Mouse (Mus musculus) large intestine, adult 2 months (tissue): Measurements from ENCODE around the gene Tnfaip2. TPM values are rescaled to one million over a fixed set of nuclear protein-coding genes. Genes with fewer than 3 reads are reported as not detected.

Experiments
- DNase-seq: peaks from one replicate; pipeline ENCODE4 v3.0.0-alpha.2; 2012; ENCODE audit warnings: low read depth, low spot score
- WGBS: fragments of 180-500 bp; shearing (Covaris S2); methylation state at CpG from one replicate; pipeline ENCODE4 v1.1.7; 2018; 5-methylcytosine and 5-hydroxymethylcytosine counted together
- polyA plus RNA-seq: library from polyadenylated mRNA; depleted of rRNA; stranded (reverse); fragments of >200 nt; gene quantifications from 2 replicates; pipeline ENCODE4 v1.2.3, GENCODE M21; 2012

Gene Tnfaip2
- polyA plus RNA-seq, 1 experiment: 18.0 TPM

DNA sequence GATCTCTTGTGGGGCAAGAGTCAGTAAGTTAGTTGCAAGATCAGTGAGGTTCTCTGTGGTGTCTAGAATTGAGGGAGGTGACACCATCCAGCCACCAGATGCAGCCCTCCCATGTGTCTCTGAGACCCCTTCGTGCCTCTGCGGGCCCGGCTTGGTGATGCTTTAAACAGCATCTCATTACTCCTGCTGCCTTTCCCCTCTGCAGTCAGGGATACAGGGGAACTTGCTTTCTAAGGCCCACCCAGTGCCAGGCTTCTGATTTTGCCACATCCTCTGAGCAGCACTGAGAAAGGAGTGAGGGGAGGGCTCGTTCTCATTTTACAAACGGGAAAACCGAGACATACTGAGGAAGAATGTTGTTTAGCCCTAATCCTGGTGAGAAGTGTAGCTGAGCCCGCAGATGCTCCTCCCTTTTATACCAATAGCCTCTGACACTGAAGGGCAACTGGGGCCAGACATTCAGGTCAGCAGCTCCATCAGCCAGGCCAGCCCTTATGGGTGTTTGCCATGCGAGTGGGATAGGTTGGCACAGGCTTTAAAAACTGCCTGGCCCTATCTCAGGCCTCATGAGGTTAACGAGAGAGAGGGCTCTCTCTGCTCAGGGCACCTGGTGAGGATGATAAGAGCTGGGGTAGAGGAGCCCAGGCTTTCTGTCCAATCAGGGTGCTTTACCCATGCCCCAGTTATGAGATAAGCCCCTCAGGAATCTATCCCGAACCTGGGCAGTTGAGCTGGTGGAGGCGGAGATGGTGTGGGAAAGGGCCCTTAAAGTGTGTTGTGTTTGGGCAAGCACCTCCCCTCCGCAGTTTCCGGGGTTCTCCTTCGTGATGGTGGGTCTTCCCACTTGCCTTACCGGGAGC, 972 bp downstream of the Tnfaip2 start:
- 42% methylated on average over 15 of the region's 15 CpGs for WGBS
- DNase-seq: no peak

DNA sequence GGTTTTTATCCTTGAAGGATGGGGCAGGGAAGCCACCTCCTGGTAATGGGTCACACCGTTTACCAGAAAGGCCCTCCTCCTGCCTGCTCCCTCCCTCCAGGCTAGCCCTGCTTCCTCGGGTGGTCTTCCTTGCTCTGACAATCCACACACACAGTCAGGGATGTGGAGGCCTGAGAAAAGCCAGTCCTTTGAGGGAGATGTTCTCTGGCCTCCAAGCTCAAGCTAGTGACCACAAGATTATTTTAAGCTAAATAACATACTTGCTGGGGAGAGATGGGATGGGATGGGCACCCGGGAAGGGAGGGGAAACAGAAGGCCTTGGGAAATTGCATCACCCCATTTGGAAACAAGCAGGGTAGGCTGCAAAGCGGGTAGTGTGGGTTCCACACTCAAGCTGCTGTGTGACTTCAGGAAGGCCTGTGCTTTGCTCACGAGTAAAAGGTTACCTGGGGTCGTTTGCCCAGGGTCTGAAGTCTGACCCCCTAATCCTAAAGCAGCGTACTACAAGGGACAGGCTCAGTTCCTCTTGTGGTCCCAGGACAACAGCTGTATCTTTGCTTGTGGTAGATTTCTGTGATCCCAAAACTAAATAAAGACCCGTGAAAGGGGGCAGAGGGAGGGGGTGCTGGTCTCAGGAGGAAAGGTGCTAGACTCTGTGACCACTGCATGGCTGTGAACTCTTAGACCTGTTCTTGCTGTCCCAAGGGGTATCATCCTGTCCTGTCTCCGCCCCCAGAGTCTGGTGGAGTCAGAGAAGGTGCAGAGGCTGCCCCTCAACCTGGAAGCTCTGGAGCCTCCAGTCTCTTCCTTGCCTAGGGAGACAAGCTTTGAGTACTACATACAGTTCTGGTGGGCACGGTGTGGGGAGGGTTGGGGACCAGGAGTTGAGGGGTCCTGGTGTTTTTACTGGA, 1.9 kb downstream of the Tnfaip2 start:
- DNase-seq: no peak
- WGBS: 52% methylated on average over 10 of the region's 10 CpGs

DNA sequence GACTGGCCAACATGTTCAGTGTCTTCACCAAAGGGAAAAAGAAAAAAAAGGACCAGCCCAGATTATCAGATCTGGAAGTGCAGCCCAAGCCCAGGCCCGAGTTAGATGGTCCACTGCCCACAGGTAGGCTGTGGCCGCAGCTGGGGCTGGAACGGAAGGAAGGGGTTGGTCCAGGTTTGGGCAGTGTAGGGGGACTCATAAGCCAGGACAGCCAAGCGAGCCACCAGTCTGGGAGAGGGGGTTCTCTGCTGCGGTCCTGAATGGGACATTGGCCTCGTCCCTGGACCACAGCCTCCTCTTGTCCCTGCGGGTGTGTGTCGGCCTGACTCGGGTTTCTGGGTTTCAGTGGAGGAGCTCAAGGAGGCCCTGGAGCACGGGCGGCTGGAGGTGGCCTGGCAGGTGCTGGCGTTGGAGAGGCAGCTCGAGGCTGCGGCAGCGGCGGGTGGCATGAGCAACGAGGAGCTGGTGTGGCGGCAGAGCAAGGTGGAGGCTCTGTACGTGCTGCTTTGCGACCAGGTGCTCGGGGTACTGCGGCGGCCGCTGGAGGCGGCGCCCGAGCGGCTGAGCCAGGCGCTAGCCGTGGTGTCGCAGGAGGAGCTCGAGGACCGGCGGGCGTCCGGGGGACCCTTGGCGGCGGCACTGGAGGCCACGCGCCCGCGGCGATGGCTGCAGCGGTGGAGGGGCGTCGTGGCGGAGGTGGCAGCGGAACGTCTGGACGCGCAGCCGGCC, 3.1 kb downstream of the Tnfaip2 start:
- WGBS: 19% methylated on average over 52 of the region's 52 CpGs
- DNase-seq: no peak

DNA sequence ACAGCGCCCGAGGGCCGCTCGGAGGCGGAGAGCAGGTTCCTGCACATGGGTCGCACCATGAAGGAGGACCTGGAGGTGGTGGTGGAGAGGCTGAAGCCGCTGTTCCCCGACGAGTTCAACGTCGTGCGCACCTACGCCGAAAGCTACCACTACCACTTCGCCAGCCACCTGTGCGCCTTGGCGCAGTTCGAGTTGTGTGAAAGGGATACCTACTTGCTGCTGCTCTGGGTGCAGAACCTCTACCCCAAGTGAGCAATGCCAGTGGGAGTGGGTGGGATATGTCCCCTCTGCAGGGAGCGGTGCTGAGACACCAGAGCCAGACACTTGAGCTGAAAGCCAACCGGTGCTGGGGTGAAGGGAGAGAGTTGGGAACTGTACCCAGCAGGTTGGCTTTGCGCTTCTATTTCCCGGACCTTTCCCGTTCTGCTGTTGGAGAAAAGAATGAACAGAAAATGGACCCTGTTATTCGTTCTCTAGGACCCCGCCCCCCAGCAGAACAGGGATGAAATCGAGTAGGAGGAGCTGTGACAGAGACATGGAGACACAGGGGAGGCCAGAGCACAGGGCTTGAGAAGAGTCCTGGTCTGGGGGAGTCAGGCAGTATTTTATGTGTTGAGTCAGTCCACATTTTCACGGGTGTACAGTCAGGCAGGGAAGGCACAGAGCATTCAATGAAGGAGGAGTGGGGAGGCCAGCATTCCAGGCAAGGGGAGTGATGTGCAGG, 3.8 kb downstream of the Tnfaip2 start:
- 30% methylated on average over 27 of the region's 27 CpGs for WGBS
- DNase-seq: no peak

DNA sequence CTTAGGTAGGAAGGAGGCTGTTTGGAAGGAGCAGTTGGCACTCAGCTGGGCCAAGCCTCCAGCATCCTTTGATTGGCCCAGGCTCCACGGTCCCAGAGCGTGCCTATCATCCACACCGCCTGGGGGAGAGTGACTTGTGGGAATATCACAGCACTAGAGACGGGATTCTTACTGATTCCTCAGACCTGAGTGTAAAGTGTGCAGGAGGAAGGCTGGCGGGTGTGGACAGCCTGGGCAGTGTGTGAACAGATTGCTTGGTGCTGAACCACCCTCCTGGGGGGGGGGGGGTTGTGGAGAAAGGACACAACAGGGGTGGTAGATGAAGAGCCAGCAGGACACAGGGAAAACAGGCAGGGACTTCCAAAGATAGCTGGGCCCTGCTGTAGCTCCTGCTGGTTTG, 4.5 kb downstream of the Tnfaip2 start:
- WGBS: 59% methylated on average over 5 of the region's 5 CpGs

DNA sequence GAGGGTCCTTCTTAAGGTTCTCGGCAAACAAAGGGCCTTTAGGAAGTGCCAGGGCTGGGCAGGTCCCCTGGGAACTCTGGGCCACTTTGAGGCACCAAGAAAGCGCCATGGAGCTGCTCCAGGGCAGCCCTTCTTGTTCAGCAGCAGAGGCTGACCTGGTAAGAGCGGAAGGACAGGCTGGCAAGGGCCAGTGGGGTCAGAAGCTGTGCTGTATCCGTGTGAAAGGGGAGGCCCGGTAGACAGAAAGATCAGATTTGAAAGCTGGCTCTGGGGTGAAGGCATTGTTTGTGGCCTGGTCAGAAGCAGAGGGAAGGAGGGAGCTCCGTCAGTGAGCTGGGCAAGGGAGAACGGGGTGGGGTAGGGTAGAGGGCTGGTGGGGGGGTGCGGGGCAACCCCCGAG, 5.1 kb downstream of the Tnfaip2 start:
- 60% methylated on average over 9 of the region's 9 CpGs for WGBS
- DNase-seq: no peak

More for the DNA sequence above, 4.5 kb downstream of the Tnfaip2 start:
- DNase-seq: no peak

DNA sequence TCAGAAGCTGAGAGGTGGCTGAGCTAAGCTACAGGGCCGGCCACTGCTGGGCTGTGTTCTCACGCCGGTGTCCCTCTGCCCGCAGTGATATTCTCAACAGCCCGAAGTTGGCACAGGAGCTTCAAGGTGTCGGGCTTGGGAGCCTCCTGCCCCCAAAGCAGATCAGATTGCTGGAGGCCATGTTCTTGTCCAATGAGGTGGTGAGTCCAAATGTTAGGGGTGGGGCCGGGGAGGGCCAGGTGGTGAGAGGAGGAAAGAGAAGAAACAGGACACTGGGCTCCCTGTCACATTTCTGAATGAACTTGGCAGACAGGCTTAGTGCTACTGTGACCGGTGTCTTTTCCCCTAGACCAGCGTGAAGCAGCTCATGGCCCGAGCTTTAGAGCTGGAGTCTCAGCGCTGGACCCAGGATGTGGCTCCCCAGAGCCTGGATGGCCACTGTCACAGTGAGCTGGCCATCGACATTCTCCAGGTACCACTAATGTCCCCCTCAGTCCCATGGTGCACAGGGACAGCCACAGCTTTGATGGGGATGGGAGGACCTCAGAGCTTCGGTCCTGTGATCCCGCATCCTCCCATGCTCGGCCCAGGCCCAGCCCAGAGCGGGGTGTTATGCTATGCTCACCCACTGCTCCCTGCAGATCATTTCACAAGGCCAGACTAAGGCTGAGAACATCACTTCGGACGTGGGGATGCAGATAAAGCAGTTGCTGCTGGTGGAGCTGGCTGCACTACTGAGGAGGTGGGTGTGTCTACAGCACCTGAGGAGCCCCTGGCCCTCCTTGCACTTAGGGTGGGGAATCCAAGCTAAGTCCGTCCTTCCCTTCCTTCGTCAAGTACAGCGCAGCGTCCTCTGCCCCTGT, 5.9 kb downstream of the Tnfaip2 start:
- whole genome bisulfite sequencing: 48% methylated on average over 22 of the region's 22 CpGs
- DNase-seq: no peak

DNA sequence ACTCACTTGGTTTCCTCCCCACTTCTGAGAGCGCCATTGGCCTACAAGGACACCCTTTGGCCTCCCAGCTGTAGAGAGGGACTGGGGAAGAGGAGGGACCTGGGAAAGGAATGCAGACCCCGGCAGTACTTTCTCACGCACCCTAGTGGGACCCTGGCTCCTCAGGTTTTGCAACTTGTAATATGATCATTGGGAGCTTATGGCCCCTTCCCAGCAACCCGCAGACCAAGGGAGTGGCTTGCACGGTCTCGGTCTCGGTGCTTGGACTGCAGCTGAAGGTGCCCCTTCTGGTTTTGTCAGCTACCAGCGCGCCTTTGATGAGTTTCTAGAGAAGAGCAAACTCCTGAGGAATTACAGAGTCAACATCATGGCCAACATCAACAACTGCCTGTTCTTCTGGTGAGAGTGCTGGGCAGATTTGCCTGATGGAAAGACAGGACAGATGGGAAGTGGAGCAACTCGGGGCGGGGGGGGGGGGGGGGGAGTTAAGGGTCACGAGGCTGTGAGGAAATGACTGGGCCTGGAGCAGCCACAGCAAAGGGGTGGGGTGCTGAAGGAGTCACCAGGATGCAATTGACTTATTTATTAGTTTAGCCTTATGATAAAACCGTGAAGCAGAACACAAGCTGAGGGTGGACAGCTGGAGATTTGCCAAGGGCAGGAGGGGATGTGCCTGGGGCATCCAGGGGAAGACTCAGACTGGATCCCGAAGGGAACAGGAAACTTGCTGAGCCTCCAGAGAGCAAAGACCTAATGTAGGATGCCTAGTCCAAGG, 6.8 kb downstream of the Tnfaip2 start:
- 24% methylated on average over 14 of the region's 14 CpGs for WGBS
- DNase-seq: no peak

DNA sequence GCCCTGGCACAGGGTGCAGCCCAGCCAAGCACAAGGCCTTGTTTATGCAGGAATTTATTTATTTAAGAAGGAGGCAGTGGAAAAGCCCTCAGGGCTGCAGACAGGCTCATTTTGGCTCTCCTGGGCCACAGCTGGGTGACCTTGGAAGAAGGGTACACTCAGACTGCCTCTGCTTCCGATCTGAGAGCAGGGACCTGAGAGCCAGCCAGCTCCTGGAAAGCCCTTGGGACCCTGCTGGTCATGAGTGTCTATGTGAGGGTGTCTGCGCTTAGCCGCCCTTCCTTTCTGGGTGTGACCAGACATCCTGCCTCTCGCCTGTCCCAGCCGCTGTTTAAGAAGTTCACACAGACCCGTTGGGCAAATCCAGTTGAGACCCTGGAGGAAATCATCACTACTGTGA, 8.1 kb downstream of the Tnfaip2 start:
- DNase-seq: no peak
- WGBS: 45% methylated on average over 6 of the region's 6 CpGs

DNA sequence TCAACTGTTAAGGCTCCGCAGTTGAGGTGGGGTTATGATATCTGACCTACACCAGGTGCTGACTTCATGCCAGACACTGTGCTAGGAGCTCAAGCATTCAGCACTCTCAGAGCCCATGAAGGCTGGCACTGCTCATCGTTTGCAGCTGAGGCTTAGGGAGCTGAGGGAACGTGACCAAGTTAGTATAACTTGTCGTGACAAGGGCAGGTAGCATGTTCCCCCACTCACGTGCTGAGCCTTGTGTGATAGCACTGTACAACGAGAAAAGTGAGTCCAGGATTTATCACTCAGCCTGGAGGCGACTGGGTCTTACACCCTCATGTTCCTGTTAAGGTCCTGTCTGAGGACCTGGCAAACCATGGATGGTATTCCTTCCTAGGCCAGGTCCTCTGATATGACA, 9.3 kb downstream of the Tnfaip2 start:
- 81% methylated on average over 7 of the region's 7 CpGs for WGBS
- no peak for DNase-seq

DNA sequence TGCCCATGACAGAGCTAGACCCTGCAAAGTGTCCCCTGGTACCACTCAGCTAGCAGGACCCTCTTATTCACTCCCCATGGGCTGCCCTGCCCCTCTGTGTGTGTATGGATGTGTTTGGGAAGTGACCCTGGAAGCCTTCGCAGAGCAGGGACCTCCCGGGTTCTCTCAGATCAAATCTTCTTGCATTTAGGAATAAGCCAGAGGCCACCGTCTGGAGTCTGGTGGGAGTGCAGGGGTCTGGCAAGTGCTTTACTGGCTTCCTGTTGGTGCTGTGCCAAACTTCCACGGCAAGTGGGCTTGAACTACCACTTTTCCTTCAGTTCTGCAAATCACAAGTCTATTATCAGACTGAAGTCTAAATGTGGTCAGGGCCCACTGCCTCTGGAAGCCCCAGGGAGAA, 11.8 kb downstream of the Tnfaip2 start:
- WGBS: 55% methylated on average over 4 of the region's 4 CpGs
- DNase-seq: no peak

DNA sequence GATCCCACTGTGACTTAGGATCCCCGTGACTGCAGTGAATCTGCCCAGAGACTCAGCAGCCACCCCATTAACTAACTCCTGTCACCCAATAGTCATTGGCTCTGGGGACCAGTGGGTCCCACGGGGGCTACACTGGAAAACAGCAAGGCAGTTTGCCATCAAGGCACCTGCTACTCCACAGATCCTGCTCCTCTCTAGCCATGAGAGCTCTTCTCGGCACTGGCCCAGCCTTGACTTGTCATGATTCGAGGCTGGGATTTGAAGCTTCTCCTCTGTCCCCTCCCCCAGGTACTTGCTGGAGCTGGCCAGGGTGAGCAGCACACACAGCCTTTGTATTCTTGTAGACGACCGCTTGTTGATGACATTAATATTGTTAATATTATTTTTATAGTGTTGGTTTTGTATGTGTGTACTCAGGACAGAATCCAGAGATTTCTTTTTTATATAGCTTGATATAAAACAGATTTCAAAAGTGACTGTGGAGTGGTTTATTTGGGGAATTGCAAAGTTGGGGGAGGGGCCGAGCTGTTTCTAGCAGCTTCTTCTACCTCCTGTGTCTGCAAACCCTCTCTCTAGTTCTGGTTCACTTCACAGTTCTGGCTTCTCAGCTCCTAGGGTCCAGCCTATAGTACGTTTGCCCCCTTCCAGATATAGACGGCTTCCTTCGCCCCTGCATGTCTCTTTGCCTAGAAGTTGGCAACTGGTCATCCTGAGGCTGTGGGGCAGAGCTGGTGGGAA, 12.4 kb downstream of the Tnfaip2 start:
- 66% methylated on average over 10 of the region's 10 CpGs for WGBS
- DNase-seq: no peak

DNA sequence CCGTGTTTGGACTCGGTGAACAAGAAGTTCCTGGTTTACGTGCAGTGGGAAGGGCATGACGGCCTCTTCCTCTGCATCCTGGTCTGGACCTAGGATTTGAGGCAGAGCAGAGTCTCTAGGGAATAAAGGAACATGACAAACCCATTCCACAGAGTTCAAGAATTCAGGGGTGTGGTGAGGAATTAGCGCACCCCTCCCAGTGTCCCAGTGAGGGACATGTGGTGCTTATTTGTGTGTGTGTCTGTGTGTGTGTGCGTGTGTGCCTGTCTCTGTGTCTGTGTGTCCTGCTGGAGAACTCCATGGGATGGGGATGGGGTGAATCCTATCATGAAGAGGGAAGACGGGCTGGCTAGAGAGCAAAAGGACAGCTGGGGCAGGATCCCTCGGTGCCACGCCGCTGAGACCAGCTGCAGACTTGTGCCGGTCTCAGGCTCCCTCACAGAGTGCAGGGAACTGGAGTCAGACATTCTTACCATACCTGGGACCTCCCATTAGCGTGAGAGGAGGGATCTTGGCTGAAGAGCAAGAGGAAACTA, 13.1 kb downstream of the Tnfaip2 start:
- WGBS: 45% methylated on average over 12 of the region's 12 CpGs
- no peak for DNase-seq

DNA sequence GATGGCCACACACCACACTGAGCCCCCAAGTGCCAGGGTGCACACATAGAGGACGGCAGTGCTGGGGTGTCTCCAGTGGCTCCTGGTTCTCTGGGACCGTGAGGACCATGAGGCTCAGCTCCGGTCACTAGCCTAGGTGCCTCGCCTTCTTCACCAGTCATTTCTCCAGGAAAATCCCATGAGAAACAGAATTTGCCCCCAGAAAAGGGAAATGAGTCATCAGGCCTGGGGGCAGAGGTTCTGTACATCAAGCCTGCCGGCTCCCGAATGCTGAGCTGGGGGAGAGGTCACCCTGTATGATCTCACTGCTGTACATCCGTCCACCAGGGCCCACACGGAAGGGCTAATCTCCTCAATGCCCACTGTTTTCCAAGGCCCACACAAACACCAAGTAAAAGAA, 13.6 kb downstream of the Tnfaip2 start:
- WGBS: 43% methylated on average over 8 of the region's 8 CpGs

DNA sequence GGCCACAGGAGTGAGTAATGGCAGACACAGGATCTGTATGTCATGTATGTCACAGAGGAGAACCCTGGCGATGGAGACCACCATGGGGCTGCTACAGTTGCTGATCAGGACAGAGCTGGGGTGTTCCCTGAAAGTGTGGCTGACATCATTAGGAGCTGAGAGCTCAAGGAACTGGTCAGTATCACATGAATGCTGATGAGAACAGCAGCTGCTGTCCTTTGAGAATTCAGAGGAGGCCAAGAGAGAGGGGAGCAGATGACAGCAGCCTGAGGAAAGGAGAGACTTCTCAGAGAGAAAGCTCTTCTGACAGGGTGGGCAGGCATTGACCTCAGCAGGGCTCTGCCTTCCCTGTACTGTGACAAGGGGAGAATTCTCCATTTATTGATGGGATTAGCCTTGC, 15.5 kb downstream of the Tnfaip2 start:
- 97% methylated on average over 1 of the region's 1 CpGs for WGBS
- no peak for DNase-seq

More for the DNA sequence above, 13.6 kb downstream of the Tnfaip2 start:
- no peak for DNase-seq

DNA sequence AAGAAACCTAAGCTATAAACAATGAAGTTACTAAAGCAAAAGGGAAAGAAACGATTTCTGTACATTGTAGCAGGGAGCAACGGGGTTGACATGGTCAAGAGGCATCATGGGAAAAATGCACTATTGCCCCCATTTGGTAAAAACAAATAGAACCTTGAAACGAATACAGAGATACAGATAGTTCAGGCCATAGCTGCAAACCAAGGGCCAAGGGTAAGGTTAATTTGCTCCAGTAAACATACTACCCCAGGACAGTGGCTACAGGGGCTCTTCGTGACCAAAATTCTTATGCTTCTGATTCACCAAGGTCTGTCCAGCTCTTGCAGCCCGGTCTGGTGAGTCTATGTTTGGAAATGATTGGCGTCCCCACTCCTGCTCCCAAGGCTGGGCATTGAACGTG, 21.3 kb downstream of the Tnfaip2 start:
- no peak for DNase-seq
- 52% methylated on average over 7 of the region's 7 CpGs for WGBS

DNA sequence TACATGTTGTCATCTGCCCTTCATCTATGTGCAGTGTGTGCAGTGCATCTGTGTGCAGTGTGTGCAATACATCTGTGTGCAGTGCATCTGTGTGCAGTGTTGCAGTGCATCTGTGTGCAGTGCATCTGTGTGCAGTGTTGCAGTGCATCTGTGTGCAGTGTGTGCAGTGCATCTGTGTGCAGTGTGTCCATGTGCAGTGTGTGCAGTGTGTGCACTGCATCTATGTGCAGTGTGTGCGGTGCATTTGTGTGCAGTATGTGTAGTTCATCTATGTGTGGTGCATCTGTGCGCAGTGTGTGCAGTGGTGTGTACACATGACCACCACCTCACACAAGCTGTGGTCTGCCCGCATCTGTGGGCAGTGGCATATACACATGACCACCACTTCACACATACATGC, 24.1 kb downstream of the Tnfaip2 start:
- DNase-seq: no peak
- WGBS: 93% methylated on average over 3 of the region's 3 CpGs
